Mouse (Mus musculus) frontal cortex, postnatal 25 days (tissue): ENCODE results near the gene S100a6.

ENCODE experiments used
- DNase-seq, 2 experiments: peaks; one replicate each; pipeline ENCODE4 v3.0.0; 2022; ENCODE audit warnings: low spot score in 2 of 2

Gene S100a6

GRCm38 (mm10) chr3:90612728-90613291 lies at the start of gene S100a6:
TSS of gene S100a6 (plus strand) at chr3:90612882.
- DNase-seq: peak in 1 of 2 experiments; percentile 39

- DNase-seq: no peak
Observed at GRCm38 (mm10) chr3:90574691-90575090, 38.0 kb upstream of the S100a6 start.

GRCm38 (mm10) chr3:90575320-90575719 lies 37.4 kb upstream of the S100a6 start:
- DNase-seq: no peak

GRCm38 (mm10) chr3:90576351-90577001 lies 36.2 kb upstream of the S100a6 start:
- no peak for DNase-seq

- no peak for DNase-seq
Observed at GRCm38 (mm10) chr3:90579433-90579832, 33.2 kb upstream of the S100a6 start.

GRCm38 (mm10) chr3:90581141-90581540 lies 31.5 kb upstream of the S100a6 start:
- no peak for DNase-seq

GRCm38 (mm10) chr3:90582156-90582555 lies 30.5 kb upstream of the S100a6 start:
- no peak for DNase-seq

- DNase-seq: no peak
Observed at GRCm38 (mm10) chr3:90582556-90582955, 30.1 kb upstream of the S100a6 start.

GRCm38 (mm10) chr3:90583893-90584292 lies 28.8 kb upstream of the S100a6 start:
- no peak for DNase-seq

- DNase-seq: peak in 1 of 2 experiments; percentile 64
Observed at GRCm38 (mm10) chr3:90585595-90585994, 27.1 kb upstream of the S100a6 start.

- DNase-seq: no peak
Observed at GRCm38 (mm10) chr3:90586016-90586643, 26.6 kb upstream of the S100a6 start.

GRCm38 (mm10) chr3:90586906-90587305 lies 25.8 kb upstream of the S100a6 start:
- DNase-seq: no peak

GRCm38 (mm10) chr3:90587361-90588101 lies 25.2 kb upstream of the S100a6 start:
- DNase-seq: no peak

- no peak for DNase-seq
Observed at GRCm38 (mm10) chr3:90589390-90589789, 23.3 kb upstream of the S100a6 start.

- no peak for DNase-seq
Observed at GRCm38 (mm10) chr3:90589947-90590346, 22.7 kb upstream of the S100a6 start, which contains the start of gene S100a2. TSS of gene S100a2 (plus strand) at chr3:90590247.

GRCm38 (mm10) chr3:90594466-90594865 lies 18.2 kb upstream of the S100a6 start:
- no peak for DNase-seq

- DNase-seq: no peak
Observed at GRCm38 (mm10) chr3:90595556-90595955, 17.1 kb upstream of the S100a6 start.

- no peak for DNase-seq
Observed at GRCm38 (mm10) chr3:90596810-90597209, 15.9 kb upstream of the S100a6 start.

GRCm38 (mm10) chr3:90597736-90598135 lies 14.9 kb upstream of the S100a6 start:
- no peak for DNase-seq

GRCm38 (mm10) chr3:90598212-90598611 lies 14.5 kb upstream of the S100a6 start:
- DNase-seq: no peak

- no peak for DNase-seq
Observed at GRCm38 (mm10) chr3:90599401-90599800, 13.3 kb upstream of the S100a6 start.

- no peak for DNase-seq
Observed at GRCm38 (mm10) chr3:90600036-90600435, 12.6 kb upstream of the S100a6 start.
